Mouse (Mus musculus) lung, adult 2 months (tissue): ENCODE results near the gene Fam136a.

Source experiments
- CTCF ChIP-seq: fragments of 200-500 bp; IDR thresholded peaks from 2 replicates; pipeline ENCODE4 v1.5.1; 2011; ENCODE audit warnings: mild to moderate bottlenecking, low read length, control low read depth; ENCODE audit not compliant: insufficient read depth
- POLR2A ChIP-seq: fragments of 200-500 bp; IDR thresholded peaks from 2 replicates; pipeline ENCODE4 v1.6.1; 2011; ENCODE audit warnings: low read depth, mild to moderate bottlenecking, control low read depth, low read length, borderline replicate concordance; ENCODE audit errors: extremely low read depth

DNA sequence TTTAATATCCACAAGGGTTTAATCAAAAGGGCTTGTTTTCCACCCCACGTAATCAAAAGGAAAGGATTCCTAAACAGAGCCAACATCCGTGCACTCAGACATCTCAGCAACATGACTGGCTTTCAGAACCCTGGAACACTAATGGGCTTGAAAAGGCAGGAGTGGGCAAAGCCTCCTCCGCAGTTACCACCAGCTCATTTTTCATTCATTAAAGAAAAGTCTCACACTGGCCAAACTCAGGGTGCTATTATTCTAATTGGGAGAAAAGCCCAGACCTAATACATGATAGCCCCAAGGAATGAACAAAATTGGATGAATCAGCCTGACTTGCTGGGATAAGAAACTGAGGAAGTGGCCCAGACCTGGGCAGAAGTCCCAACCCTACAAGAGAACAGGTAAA is 41.0 kb upstream of the Fam136a start:
- TF ChIP-seq CTCF (no peak), POLR2A (no peak)
